Mouse (Mus musculus): Measurements from ENCODE around the gene Hoxb3. TPM values are rescaled to one million over a fixed set of nuclear protein-coding genes. Genes with fewer than 3 reads are reported as not detected.

The Hoxb3 gene
- polyA plus RNA-seq, 1 experiment from 2014 or later = 8.2 TPM

GRCm38 (mm10) chr11:96327750-96328149 lies 4.6 kb downstream of the Hoxb3 start:
- peak overlapping the region; percentile 99 for H3K9ac ChIP-seq (ENCODE audit: low read depth, low read length)
- H3K4me3 ChIP-seq (ENCODE audit: low read length) = peak overlapping the region; percentile 15; the same call in 1 of the 2 replicates
- H3K9me3 ChIP-seq (ENCODE audit: control insufficient read depth, low read length) = no peaks in the 10 kb centered on the region
- 26% methylated on average over 5 of the region's 5 CpGs for WGBS
- peaks cover 30% of the 10 kb centered on the region for H3K36me3 ChIP-seq (ENCODE audit: control insufficient read depth, insufficient read depth, low read length)
- H3K27ac ChIP-seq (ENCODE audit: low read depth, low read length) = peak overlapping the region; percentile 100
- H3K4me2 ChIP-seq (replicated peaks; ENCODE audit: low read depth, low read length) = peak overlapping the region; percentile 95
- H3K27me3 ChIP-seq (ENCODE audit: control insufficient read depth, insufficient read depth, low read length) = no peaks in the 10 kb centered on the region
- peaks cover 89% of the 10 kb centered on the region for H3K4me1 ChIP-seq (ENCODE audit: control insufficient read depth, insufficient read depth, low read length)
- ATAC-seq (ENCODE audit: low FRiP score, low TSS enrichment) = no peak

GRCm38 (mm10) chr11:96328605-96329004 lies 5.5 kb downstream of the Hoxb3 start:
- ATAC-seq (ENCODE audit: low FRiP score, low TSS enrichment) = no peak
- Histone ChIP-seq H3K27me3 (ENCODE audit: control insufficient read depth, insufficient read depth, low read length) (no peaks in the 10 kb centered on the region), H3K4me3 (ENCODE audit: low read length) (peak overlapping the region; percentile 4; the same call in 1 of the 2 replicates), H3K9ac (ENCODE audit: low read depth, low read length) (peak overlapping the region; percentile 99; the same call in 1 of the 2 replicates), H3K4me1 (ENCODE audit: control insufficient read depth, insufficient read depth, low read length) (peaks cover 89% of the 10 kb centered on the region), H3K9me3 (ENCODE audit: control insufficient read depth, low read length) (no peaks in the 10 kb centered on the region), H3K27ac (ENCODE audit: low read depth, low read length) (peak overlapping the region; percentile 100; the same call in 1 of the 2 replicates), H3K4me2 (replicated peaks; ENCODE audit: low read depth, low read length) (peak overlapping the region; percentile 95), H3K36me3 (ENCODE audit: control insufficient read depth, insufficient read depth, low read length) (peaks cover 35% of the 10 kb centered on the region)
- WGBS = 9% methylated on average over 8 of the region's 8 CpGs

- Histone ChIP-seq H3K9me3 (ENCODE audit: control insufficient read depth, low read length) (no peaks in the 10 kb centered on the region), H3K9ac (ENCODE audit: low read depth, low read length) (peak overlapping the region; percentile 86), H3K4me3 (ENCODE audit: low read length) (peak overlapping the region; percentile 38), H3K4me1 (ENCODE audit: control insufficient read depth, insufficient read depth, low read length) (peaks cover 90% of the 10 kb centered on the region), H3K27ac (ENCODE audit: low read depth, low read length) (peak overlapping the region; percentile 100), H3K4me2 (replicated peaks; ENCODE audit: low read depth, low read length) (peak overlapping the region; percentile 70), H3K27me3 (ENCODE audit: control insufficient read depth, insufficient read depth, low read length) (no peaks in the 10 kb centered on the region), H3K36me3 (ENCODE audit: control insufficient read depth, insufficient read depth, low read length) (peaks cover 39% of the 10 kb centered on the region)
- ATAC-seq (ENCODE audit: low FRiP score, low TSS enrichment) = no peak
- 6% methylated on average over 8 of the region's 8 CpGs for WGBS
Observed at GRCm38 (mm10) chr11:96332105-96332504, 9.0 kb downstream of the Hoxb3 start.

- Histone ChIP-seq H3K27ac (ENCODE audit: low read depth, low read length) (peak overlapping the region; percentile 100), H3K4me1 (ENCODE audit: control insufficient read depth, insufficient read depth, low read length) (peaks cover 91% of the 10 kb centered on the region)
Observed at GRCm38 (mm10) chr11:96332618-96333032, 9.5 kb downstream of the Hoxb3 start.

GRCm38 (mm10) chr11:96333241-96334001 lies 10.3 kb downstream of the Hoxb3 start:
- H3K4me3 ChIP-seq (ENCODE audit: low read length) = peak overlapping the region; percentile 38
- ATAC-seq (ENCODE audit: low FRiP score, low TSS enrichment) = peak; percentile 60
- H3K27me3 ChIP-seq (ENCODE audit: control insufficient read depth, insufficient read depth, low read length) = no peaks in the 10 kb centered on the region
- peaks cover 42% of the 10 kb centered on the region for H3K36me3 ChIP-seq (ENCODE audit: control insufficient read depth, insufficient read depth, low read length)
- H3K4me2 ChIP-seq (replicated peaks; ENCODE audit: low read depth, low read length) = peak overlapping the region; percentile 70
- peak overlapping the region; percentile 100 for H3K27ac ChIP-seq (ENCODE audit: low read depth, low read length)
- WGBS = 9% methylated on average over 17 of the region's 17 CpGs
- H3K9me3 ChIP-seq (ENCODE audit: control insufficient read depth, low read length) = no peaks in the 10 kb centered on the region
- peaks cover 92% of the 10 kb centered on the region for H3K4me1 ChIP-seq (ENCODE audit: control insufficient read depth, insufficient read depth, low read length)
- peak overlapping the region; percentile 86 for H3K9ac ChIP-seq (ENCODE audit: low read depth, low read length)

More at GRCm38 (mm10) chr11:96332618-96333032, 9.5 kb downstream of the Hoxb3 start:
- 6% methylated on average over 33 of the region's 35 CpGs for WGBS
- Histone ChIP-seq H3K4me2 (replicated peaks; ENCODE audit: low read depth, low read length) (peak overlapping the region; percentile 70), H3K9ac (ENCODE audit: low read depth, low read length) (peak overlapping the region; percentile 86), H3K36me3 (ENCODE audit: control insufficient read depth, insufficient read depth, low read length) (peaks cover 40% of the 10 kb centered on the region), H3K4me3 (ENCODE audit: low read length) (peak overlapping the region; percentile 38), H3K27me3 (ENCODE audit: control insufficient read depth, insufficient read depth, low read length) (no peaks in the 10 kb centered on the region), H3K9me3 (ENCODE audit: control insufficient read depth, low read length) (no peaks in the 10 kb centered on the region)
- ATAC-seq (ENCODE audit: low FRiP score, low TSS enrichment) = peak; percentile 40

- H3K9ac ChIP-seq (ENCODE audit: low read depth, low read length) = peak overlapping the region; percentile 86
- H3K9me3 ChIP-seq (ENCODE audit: control insufficient read depth, low read length) = no peaks in the 10 kb centered on the region
- H3K4me1 ChIP-seq (ENCODE audit: control insufficient read depth, insufficient read depth, low read length) = peaks cover 94% of the 10 kb centered on the region
- H3K4me2 ChIP-seq (replicated peaks; ENCODE audit: low read depth, low read length) = peak overlapping the region; percentile 70
- H3K27ac ChIP-seq (ENCODE audit: low read depth, low read length) = peak overlapping the region; percentile 100
- 0 out of 2 replicates have a peak, but pooled peaks have one; percentile 3 for ATAC-seq (ENCODE audit: low FRiP score, low TSS enrichment)
- H3K36me3 ChIP-seq (ENCODE audit: control insufficient read depth, insufficient read depth, low read length) = peaks cover 42% of the 10 kb centered on the region
- no peaks in the 10 kb centered on the region for H3K27me3 ChIP-seq (ENCODE audit: control insufficient read depth, insufficient read depth, low read length)
- H3K4me3 ChIP-seq (ENCODE audit: low read length) = peak overlapping the region; percentile 38
- WGBS = 23% methylated on average over 2 of the region's 2 CpGs
Observed at GRCm38 (mm10) chr11:96334002-96334364, 10.9 kb downstream of the Hoxb3 start.

- Histone ChIP-seq H3K27ac (ENCODE audit: low read depth, low read length) (peak overlapping the region; percentile 100), H3K4me2 (replicated peaks; ENCODE audit: low read depth, low read length) (peak overlapping the region; percentile 70), H3K27me3 (ENCODE audit: control insufficient read depth, insufficient read depth, low read length) (no peaks in the 10 kb centered on the region), H3K9ac (ENCODE audit: low read depth, low read length) (peak overlapping the region; percentile 25; the same call in 1 of the 2 replicates), H3K36me3 (ENCODE audit: control insufficient read depth, insufficient read depth, low read length) (peaks cover 40% of the 10 kb centered on the region), H3K4me1 (ENCODE audit: control insufficient read depth, insufficient read depth, low read length) (peaks cover 95% of the 10 kb centered on the region), H3K9me3 (ENCODE audit: control insufficient read depth, low read length) (no peaks in the 10 kb centered on the region), H3K4me3 (ENCODE audit: low read length) (no peak overlapping the region)
- 41% methylated on average over 3 of the region's 3 CpGs for WGBS
- ATAC-seq (ENCODE audit: low FRiP score, low TSS enrichment) = no peak
Observed at GRCm38 (mm10) chr11:96334998-96335397, 11.9 kb downstream of the Hoxb3 start.

GRCm38 (mm10) chr11:96336597-96336996 lies 13.5 kb downstream of the Hoxb3 start:
- Histone ChIP-seq H3K36me3 (ENCODE audit: control insufficient read depth, insufficient read depth, low read length) (peaks cover 31% of the 10 kb centered on the region), H3K27ac (ENCODE audit: low read depth, low read length) (peak overlapping the region; percentile 100; the same call in 1 of the 2 replicates), H3K4me2 (replicated peaks; ENCODE audit: low read depth, low read length) (0 out of 2 replicates have a peak overlapping the region, but pooled peaks have one; percentile 5), H3K4me3 (ENCODE audit: low read length) (no peak overlapping the region), H3K9ac (ENCODE audit: low read depth, low read length) (peak overlapping the region; percentile 19; the same call in 1 of the 2 replicates), H3K27me3 (ENCODE audit: control insufficient read depth, insufficient read depth, low read length) (no peaks in the 10 kb centered on the region), H3K9me3 (ENCODE audit: control insufficient read depth, low read length) (no peaks in the 10 kb centered on the region), H3K4me1 (ENCODE audit: control insufficient read depth, insufficient read depth, low read length) (peaks cover 86% of the 10 kb centered on the region)
- 10% methylated on average over 2 of the region's 2 CpGs for WGBS
- ATAC-seq (ENCODE audit: low FRiP score, low TSS enrichment) = no peak

GRCm38 (mm10) chr11:96337026-96337425 lies 13.9 kb downstream of the Hoxb3 start:
- peaks cover 32% of the 10 kb centered on the region for H3K36me3 ChIP-seq (ENCODE audit: control insufficient read depth, insufficient read depth, low read length)
- H3K4me3 ChIP-seq (ENCODE audit: low read length) = no peak overlapping the region
- peak overlapping the region; percentile 100 for H3K27ac ChIP-seq (ENCODE audit: low read depth, low read length)
- H3K4me1 ChIP-seq (ENCODE audit: control insufficient read depth, insufficient read depth, low read length) = peaks cover 84% of the 10 kb centered on the region
- no peaks in the 10 kb centered on the region for H3K9me3 ChIP-seq (ENCODE audit: control insufficient read depth, low read length)
- ATAC-seq (ENCODE audit: low FRiP score, low TSS enrichment) = no peak
- peak overlapping the region; percentile 19; the same call in 1 of the 2 replicates for H3K9ac ChIP-seq (ENCODE audit: low read depth, low read length)
- no peaks in the 10 kb centered on the region for H3K27me3 ChIP-seq (ENCODE audit: control insufficient read depth, insufficient read depth, low read length)
- 0 out of 2 replicates have a peak overlapping the region, but pooled peaks have one; percentile 5 for H3K4me2 ChIP-seq (replicated peaks; ENCODE audit: low read depth, low read length)
- 24% methylated on average over 6 of the region's 6 CpGs for WGBS

Measured in kidney, embryonic 14.5 days (tissue).